Mouse (Mus musculus) cerebellum, adult 11-12 months (tissue): Measurements from ENCODE around the gene Supt20.
"Not testable (repeated sequence)": the region's sequence is repeated elsewhere in the genome, so short reads cannot be mapped to it uniquely, and the experiment has no call there.

ENCODE experiments used
- DNase-seq: peaks from one replicate; pipeline ENCODE4 v3.0.0; 2022

The Supt20 gene

DNA sequence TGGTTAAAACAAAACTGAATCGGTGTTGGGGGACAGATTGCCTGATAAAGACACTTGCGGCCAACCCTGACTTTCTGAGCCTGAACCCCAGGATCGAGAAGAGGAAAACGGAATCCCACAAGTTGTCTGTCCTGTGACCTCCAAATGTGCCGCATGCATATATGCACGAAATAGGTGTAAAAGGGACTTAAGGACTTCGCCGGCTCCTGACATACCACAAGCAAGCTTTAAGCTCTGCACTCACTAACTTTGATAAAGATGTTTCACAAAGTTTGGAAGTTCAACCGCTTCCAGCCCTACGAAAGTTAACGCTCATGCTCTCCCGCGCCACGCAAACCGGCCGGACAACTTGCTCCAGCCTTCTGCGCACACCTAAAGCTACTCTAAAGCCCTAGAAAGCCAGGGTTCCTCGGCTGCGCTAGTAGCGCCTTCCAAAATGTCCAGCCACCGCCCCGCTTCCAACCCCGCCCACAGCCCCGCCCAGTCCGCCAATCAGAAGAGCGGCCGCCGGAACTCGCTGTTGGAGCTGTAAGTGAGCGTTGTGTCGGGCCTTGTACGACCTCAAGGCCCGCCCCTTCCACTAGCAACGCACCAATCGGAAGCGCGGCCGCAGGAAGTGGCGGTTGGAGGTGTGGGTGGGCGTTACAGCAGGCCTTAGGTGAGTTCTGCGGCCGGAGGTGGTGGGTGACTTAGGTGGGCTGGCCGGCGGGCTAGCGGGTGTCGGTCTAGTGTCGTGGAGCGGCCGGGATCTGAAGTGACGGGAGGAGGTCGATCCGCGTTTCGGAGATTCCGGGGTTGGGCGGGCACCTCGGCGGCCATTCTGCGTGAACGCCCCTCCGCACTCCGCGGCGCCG is at the start of gene Supt20:
Gene Supt20, plus strand, starts transcription at position 606 of the 854 bp plus-strand sequence.
- DNase-seq = peak; percentile 94

DNA sequence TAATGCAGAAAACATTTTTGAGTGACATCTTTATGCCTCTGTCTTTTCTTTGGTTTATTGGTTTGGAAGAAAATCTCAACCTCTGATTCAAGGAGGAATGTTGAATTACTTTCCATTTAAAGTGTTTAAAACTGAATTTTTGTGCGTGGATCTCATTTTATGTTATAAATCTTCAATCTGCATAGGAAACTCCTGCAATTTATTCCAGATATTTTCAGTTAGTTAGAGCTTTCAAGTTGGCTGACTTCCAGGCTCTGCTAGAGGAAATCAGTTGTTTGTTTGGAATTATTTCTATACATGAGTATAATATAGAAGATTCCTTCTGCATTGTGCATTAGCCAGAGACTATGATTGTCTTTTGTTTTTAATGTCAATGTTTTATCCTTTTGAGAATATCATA is 49.8 kb upstream of the Supt20 start:
- DNase-seq = no peak

DNA sequence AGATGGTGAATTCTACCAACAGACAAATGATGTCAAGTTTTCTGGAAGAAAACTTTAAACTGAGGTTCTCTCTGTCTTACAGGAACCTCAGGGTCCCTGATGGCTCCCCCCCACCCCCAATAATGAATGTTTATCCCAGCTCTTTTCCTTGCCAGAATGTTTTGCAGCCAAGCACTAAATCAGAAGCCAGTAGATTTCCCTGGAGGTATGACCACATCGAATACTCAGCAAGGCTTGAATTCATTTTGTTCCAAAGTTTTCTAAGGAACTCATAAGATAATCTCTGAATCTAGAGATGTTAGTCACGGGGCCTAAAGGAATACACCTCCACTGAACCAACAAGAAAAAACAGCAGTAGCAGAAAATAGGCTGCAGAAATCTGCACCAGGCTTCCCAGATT is 45.0 kb upstream of the Supt20 start:
- DNase-seq = no peak

DNA sequence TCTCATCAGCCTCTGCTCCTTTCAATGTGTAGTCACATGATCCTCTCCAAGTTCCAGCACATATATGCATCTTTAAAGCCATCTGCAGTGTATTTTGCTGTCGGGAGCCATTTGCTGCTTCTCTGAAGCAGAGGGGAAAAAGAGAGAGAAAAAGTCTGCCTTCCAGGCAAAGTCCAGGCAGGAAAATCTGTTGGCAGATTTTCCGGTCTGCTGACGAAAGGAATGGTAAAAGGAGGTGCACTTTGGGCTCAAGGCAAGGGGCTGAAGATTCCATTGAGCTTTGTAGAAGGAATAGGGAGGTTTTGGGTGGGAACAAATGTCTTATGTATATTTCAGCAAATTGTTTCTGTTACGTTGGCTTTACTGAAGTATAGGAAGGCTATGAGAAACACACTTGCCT is 41.0 kb upstream of the Supt20 start:
- no peak for DNase-seq

DNA sequence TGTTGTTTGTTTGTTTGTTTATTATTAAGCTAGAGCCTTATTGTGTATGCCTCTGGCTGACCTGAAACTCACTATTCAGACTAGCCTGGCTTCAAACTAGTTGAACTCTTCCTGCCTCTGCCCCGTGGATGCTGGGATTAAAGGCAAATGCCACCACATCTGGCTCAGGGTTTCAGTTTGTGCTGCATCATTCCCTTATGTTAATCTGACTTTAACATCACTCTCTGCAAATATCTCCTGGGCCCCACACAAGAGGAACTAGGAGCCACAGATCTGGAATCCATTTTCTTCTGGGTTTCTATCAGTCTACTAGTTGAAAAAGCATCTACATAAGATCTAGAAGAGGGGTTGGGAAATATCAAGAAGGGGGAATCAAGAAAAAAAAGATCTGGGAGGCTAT is 38.4 kb upstream of the Supt20 start:
- DNase-seq = no peak

DNA sequence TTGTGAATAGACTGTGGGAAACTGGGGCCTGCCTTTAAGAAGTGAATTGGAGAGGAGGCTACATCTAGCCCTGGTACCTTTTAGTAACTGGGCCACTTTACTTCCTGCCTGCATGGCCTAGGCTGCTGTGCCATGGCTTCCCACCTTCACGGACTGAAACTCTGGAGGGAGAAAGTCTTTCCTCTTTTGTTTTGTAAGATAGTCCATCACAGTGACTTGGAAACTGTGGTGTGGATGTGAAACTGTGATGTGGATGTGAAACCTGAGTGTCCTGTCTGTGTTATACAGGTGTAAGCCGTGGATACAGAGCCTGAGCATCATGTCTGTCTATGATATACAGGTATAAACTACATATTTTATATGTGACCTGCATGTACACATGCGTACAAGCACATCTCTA is 35.5 kb upstream of the Supt20 start:
- no peak for DNase-seq

DNA sequence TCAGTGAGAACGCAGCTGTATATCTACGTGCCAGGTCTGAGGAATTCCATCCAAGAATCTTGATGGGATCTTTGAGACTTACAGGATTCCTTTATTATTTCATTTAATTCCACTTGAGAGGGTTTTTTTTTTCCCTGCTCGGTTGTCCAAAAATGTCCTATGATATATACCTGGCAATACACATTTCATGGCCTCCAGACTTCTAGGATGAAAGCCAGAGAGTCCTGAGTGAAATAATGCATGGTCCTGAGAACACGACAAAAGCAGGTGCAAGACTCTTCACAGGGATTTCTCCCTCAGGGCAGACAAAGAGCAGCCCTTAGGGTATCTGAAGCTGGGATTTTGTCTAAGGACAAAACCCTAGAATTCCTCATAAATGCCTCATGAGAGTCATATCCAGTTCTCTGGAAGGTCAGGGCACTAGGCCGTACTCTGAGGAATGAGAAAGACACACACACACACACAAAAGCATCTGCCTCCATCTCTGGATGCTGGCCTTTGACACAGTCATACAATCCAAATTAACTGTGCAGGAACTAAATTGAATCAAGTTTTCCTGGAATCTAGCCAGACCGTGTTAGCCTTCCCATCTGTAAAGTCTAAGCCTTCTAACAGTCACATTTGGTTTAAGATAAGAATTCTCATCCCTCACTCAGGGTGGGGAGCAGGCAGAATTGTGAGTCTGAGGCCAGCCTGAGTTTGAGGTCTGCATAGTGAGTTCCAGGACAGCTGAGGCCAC is 34.5 kb upstream of the Supt20 start:
- DNase-seq = no peak

DNA sequence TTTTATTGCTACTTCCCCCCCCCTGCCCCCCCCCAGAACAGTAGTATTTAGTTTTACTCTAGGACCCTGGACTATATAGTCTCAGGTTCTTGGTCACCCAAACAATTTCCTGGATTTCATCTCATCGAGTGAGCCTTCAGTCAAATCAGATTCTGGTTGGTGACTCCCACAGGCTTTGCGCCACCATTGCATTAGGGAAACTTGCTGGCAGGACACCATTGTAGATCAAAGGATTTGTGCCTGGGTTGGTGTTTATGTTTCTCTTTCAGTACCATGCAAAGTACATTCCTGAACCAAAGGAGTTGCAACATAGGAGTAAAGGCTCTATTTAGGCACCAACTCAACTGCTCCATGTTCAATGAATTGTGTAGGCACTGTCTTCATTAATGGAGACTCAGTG is 32.9 kb upstream of the Supt20 start:
- no peak for DNase-seq

DNA sequence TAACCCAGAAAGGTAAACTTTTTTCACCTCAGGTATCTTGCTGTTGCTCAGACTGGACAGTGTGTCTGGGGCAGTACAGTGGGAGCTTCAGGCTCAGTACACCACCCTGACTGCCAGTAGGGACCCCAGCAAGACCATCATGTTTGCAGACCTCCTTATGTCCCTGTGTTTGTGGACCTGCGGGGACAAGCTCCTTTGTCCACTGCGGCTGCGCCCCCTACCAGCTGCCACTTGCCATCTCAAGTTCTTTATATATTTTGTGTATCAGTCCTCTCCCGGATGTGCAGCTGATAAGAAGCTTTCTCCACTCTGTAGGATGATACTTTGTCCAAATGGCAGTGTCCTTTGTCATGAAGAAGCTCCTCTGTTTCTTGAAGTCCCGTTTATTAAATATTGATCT is 30.2 kb upstream of the Supt20 start:
- DNase-seq = no peak

DNA sequence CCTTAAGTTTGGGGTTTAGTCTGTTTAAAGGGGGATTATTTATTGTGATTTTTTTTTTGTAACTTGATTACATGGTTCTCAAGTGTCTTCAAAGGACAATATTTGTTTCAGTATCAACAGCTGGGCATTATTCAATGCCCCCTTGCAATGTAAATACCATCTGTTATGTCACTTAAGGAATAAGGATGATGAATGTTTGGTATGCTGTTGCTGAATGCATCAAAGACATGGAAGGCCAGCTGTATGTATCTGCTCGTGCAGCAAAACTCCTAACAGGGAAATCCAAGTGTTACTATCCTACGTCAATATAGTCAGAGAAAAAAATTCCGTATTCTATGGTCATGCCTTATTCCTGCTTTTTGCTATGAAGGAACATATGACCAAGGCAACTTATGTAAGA is 24.5 kb upstream of the Supt20 start:
- DNase-seq = no peak

DNA sequence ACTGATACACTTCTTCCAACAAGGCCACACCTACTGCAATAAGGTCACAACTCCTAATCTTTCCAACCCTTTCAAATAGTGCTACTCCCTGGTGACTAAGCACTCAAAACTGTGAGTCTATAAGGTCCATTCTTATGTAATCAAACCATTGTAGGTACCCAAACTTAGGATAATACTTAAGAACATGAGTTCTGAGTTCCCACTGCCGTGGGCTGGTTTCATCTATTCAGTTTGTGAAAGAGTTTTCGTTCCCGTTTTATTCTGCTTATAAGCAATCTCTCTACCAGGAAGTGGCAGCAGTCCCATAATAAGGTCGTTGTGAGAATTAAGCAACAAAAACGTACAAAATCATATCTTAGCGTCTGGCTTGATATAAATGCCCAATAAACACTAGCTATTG is 23.9 kb upstream of the Supt20 start:
- DNase-seq = no peak

DNA sequence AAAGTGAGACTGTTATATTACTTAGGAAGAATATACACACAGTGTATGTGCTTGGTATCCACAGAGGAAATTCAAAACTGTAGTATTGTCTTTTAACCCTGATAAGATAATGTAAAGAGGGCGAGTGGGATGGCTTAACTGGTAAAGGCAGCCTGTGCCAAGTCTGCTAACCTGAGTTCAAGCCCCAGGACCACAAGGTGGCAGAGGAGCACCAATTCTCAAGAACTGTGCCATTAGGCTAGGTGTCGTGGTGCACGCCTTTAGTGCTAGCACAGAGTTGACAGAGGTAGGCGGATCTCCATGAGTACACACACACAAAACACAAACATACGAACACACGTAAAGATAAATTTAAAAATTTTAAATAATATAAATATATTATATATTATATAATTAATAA is 23.0 kb upstream of the Supt20 start:
- no peak for DNase-seq

DNA sequence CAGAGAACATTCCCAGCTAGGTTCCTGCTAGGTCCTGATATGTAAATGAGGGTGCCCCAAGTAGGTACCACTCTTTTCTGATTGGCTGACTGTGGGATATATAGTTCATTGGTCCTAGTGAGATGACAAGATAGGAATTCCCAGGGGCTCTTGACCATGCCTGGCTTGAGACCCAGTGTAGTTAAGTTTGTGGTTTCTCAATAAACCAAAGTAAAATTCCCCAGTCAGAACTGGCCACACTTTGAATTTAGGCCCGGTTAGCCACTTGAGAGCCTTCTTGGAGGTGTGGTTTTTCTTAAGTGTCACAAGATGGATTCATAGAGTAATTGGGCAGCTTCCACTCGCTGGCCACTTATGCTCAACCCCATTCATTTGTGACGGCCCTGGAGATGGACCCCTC is 20.5 kb upstream of the Supt20 start:
- no peak for DNase-seq

DNA sequence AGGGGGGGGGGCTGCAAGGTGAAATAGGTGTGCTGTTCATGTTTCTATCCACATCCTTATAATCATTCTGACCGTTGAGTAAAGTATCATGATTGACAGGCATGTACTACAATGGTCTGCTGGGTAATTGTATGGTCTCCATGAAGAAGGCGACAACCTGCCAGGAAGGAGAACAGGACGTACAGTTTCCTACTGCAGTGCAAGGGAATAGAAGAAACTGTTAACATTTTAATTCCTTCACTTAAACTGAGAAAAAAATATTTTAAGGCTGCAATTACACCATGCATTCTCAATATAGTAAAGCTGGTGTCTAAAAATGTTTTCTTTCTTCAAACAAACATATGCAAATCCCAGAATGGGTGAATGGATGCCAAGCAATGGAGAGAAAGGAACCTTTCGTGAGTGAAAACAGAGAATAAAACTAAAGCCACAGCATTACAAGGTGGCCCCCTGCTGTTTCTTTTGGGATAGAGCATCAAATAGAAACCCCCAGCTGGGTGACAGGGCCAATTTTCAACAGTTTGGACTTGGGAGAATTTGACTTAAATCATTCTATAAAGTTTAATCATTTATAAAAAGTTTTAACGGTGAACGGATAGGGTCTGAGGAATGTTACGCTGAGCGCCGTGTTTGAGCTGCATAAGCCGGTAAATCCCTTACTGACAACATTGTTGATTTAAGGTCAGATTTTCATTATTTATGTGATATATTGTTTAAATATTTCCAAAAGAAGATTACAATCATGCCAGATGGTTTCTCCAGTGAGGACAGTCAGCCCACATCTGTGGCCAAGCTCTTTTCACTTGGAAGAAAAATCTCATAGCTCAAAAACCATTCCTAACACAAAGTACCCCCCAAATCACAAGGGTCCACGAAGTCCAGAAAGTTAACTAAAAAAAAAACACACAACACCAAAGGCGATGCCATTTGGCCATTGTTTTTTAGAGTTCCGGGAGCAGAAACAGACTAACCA is 19.8 kb upstream of the Supt20 start:
- no peak for DNase-seq

DNA sequence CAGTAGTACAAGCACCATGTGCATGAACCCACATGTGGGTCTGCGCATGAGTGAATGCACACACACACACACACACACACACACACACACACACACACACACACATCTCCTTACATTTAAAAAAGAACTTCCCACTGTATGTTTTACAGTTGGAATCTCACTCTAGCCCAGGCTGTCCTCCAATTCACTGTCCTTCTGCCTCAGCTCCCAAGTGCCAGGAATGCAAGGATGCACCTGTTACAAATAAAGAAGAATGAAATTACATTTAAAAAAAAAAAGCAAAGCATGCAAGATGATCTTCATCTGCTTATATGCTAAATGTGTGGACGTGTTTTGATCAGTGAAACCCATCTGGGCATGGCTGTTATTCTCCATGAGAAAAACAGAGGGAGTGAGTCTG is 15.8 kb upstream of the Supt20 start:
- DNase-seq = no peak

DNA sequence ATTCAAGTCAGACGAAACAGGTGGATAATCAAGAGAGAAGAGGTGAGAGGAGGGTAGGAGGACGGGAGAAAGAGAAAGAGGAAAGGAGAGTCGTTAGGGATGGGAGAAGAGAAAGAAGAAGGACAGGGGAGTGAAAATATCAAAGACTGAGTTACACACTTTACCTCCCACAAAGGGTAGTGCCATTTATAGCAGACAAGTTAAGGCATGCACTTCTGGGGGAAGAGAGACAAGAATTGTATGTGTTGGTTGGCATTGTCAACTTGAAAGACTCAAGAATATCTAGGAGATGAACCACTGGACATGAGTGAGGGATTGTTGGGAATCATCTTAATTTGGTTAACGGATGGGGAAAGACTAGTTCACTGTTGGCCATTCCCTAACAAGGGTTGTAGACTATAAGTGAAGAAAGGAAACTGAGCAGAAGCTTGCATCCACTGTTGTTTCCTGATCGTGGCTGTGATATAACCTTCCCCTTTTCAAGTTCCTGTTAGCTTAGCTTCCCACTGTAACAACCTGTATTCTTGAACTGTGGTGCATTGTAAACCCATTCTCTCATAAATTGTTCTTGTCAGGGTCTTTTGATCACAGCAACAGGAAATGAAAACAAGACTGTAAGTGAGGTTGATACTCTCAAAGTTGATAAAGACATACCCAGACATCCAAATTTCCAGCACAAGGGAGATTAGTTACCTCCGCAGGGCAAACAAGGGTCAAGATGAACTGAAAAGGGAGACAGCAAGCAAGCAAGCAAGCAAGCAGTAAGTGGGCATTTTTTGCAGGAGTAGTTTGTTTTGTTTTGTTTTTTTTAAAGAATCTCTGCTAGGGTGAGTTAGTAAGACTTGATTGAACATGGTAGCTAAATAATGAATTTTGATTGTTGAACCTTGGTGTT is 11.1 kb upstream of the Supt20 start:
- DNase-seq = no peak

DNA sequence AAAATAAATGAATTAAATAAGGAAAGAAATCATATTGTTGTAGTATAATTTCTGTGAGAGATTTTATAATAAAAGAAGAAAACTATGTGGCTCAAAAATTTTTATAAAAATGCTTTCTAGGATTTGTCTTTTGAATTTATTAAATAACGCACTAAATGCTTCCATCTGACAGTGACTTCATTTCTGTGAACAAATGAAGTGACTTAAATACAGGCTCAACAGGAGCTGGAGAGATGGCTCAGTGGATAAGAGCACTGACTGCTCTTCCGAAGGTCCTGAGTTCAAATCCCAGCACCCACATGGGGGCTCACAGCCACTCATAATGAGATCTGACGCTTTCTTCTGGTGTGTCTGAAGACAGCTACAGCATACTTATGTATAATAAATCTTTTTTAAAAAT is 7.4 kb upstream of the Supt20 start:
- DNase-seq = no peak

DNA sequence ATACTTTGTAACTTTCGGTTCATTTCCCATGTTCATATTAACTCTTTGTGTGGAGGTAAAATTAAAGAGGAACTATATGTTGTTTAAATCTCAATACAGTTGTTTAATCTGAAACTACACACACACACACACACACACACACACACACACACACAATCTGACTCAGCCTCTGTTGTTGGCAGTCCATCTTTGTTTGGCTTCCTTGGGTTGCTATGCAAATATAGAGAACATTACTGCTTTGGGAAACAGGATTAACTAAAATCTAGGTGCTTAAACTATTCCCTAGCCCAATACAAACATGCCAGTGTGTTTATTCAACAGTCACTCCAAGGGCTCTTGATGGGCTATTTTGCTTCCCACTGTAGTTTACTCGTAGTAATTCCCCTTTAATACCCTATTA is 5.4 kb upstream of the Supt20 start:
- DNase-seq = no peak

DNA sequence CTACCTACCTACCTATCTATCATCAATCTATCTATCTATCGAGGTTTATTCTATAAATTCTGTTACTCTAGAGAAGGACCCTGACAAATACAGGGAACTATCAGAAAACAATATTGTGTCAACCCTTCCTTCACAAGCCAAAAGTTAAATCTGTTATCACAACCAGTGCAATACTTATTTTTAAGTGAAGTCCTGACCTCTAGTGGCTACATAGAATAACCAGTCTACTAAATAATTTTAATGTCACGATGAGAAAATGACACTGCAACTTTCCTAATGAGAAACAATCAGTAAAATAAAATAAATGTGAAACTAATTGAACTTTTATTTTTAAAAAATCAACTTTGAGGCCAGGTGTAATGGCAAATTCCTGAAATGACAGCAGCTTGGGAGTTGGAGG is 3.5 kb upstream of the Supt20 start:
- DNase-seq = no peak

DNA sequence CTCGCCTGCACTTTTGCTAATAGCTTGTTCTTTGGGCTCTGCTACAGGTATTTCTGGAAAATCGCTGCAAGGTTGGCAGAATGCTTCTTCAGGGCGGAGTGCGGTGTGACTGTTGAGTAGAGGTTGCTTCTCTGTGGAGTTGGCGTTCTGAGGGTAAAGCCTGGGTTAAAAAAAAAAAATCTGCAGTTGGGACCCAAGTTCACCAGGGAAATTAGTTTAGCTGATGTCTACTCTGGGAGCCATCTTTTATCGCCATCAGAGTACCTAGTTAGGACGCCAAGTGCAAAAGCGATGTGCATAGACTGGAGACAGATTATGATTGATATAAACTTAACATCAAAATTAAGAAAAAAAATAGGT is 429 bp downstream of the Supt20 start:
- DNase-seq = no peak

DNA sequence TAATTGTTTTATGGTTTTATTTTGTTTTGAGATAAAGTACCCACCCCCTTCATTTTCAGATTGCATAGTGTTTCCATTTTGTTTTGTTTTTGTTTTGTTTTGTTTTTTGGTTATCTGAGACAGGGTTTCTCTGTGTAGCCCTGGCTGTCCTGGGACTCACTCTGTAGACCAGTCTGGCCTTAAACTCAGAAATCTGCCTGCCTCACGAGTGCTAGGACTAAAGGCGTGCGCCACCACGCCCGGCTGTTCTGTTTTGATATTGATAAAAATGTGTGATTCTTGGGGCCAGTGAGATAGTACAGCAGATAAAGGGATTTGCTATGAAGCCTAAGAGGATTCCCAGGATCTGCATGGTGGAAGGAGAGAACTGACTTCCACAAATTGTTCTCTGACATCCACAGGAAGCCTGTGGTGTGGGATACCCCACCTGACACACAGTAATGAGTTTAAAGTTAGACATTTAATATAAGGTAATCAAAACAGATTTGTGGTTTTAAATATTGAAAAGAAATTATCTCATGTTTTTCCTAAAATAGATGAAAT is 7.2 kb downstream of the Supt20 start:
- DNase-seq = no peak

DNA sequence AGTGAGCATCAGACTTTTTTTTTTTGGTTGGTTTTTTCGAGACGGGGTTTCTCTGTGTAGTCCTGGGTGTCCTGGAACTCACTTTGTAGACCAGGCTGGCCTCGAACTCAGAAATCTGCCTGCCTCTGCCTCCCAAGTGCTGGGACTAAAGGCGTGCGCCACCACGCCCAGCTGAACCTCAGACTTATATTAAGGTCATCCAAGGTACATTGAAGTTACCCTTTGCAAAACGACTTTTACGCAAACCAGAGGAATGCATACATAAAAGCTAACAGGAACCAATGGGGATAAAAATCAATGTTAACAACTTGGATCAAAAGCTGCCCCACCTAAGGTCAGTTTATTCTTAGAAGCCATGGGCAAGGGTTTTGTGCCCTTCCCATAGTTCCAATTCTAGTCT is 11.5 kb downstream of the Supt20 start:
- not testable (repeated sequence) for DNase-seq
